Mouse (Mus musculus): Measurements from ENCODE around the gene Gm3776. TPM values are rescaled to one million over a fixed set of nuclear protein-coding genes. Genes with fewer than 3 reads are reported as not detected.
"Not testable (repeated sequence)": the region's sequence is repeated elsewhere in the genome, so short reads cannot be mapped to it uniquely, and the experiment has no call there.

Gm3776 gene
- not detected in 2 replicates for polyA plus RNA-seq (2012; rRNA removed)
- not detected in 2 replicates for polyA plus RNA-seq (2014; fragmentation: Nextera tagmentation; extraction: Ambion mirVana)

DNA sequence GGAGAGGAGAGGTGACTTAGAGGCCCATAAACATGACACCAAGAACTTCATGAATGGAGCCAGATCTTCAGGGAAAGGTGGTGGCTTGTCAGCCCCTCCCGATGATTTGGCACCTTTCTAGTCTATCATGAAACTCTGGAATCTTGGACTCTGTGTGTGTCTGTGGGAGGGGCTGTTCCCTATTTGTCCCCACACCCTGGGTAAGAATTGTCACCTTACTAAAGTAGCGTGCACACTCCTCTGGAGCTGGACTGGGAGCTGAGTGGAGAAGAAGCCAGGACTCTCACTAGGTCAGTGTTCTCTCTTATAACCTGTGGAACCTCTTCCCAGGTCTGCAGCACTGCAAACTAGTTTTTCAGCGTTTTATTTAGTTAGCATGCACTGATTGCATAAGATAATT, at the start of gene Gm3776:
Gene Gm3776, plus strand, starts transcription at position 216 of the 400 bp plus-strand sequence.
- WGBS (ENCODE audit: insufficient replicate concordance), result 75% methylated on average over 1 of the region's 3 CpGs
- not testable (repeated sequence) for H3K27ac ChIP-seq; H3K27me3 ChIP-seq (ENCODE audit: control insufficient read depth, insufficient read depth, low read length); H3K9me3 ChIP-seq (ENCODE audit: control insufficient read depth, low read length); H3K4me2 ChIP-seq (ENCODE audit: low read depth); ATAC-seq (ENCODE audit: insufficient read depth); H3K9ac ChIP-seq (replicated peaks); H3K4me1 ChIP-seq (replicated peaks; ENCODE audit: control insufficient read depth in 2 of 2, insufficient read depth in 2 of 2, low read length in 1 of 2); H3K4me3 ChIP-seq (ENCODE audit: insufficient read depth in 1 of 2, low read depth in 2 of 2, low read length in 2 of 2); H3K36me3 ChIP-seq (replicated peaks; ENCODE audit: control insufficient read depth, insufficient read depth, low read depth); DNase-seq (ENCODE audit: low read depth in 3 of 3, low spot score in 3 of 3)

DNA sequence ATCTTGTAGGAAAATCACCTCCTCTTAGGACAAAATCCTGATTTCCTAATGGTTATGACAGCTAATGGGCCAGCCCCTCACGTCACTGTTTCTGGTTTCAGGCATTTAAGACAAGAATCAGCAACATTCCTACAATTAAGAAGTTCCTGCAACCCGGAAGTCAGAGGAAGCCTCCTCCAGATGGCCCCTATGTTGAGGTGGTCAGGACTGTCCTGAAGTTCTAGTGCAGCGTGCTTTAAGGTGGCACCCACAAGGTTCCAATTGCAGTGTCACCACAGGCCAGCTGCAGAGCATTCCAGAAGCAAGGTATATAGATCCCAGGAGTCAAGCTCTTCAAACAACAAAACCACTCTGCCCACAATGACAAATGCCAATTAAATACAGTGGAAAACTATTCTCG, 48.0 kb upstream of the Gm3776 start:
- Histone ChIP-seq H3K27me3 (ENCODE audit: control insufficient read depth, insufficient read depth, low read length) (no peaks in the 10 kb centered on the region), H3K36me3 (replicated peaks; ENCODE audit: control insufficient read depth, insufficient read depth, low read depth) (no peaks in the 10 kb centered on the region), H3K4me3 (ENCODE audit: insufficient read depth in 1 of 2, low read depth in 2 of 2, low read length in 2 of 2) (no peak overlapping the region), H3K4me1 (replicated peaks; ENCODE audit: control insufficient read depth in 2 of 2, insufficient read depth in 2 of 2, low read length in 1 of 2) (peaks cover 0 to 2% of the 10 kb centered on the region in 2 experiments; a peak in 1 of 4 replicates), H3K4me2 (ENCODE audit: low read depth) (no peak overlapping the region), H3K9me3 (ENCODE audit: control insufficient read depth, low read length) (no peaks in the 10 kb centered on the region), H3K9ac (replicated peaks) (no peak overlapping the region), H3K27ac (no peak overlapping the region)
- 31% methylated on average over 4 of the region's 4 CpGs for WGBS (ENCODE audit: insufficient replicate concordance)
- no peak for TF ChIP-seq CTCF (IDR thresholded peaks at IDR 0.05; ENCODE audit: low read depth)
- TF ChIP-seq EP300 (IDR thresholded peaks at IDR 0.05; ENCODE audit: low read depth), result no peak
- ATAC-seq (ENCODE audit: insufficient read depth) (no peak), DNase-seq (ENCODE audit: low read depth in 3 of 3, low spot score in 3 of 3) (no peak)

- Histone ChIP-seq H3K4me1 (replicated peaks; ENCODE audit: control insufficient read depth in 2 of 2, insufficient read depth in 2 of 2, low read length in 1 of 2) (peaks cover 0 to 2% of the 10 kb centered on the region in 2 experiments; a peak in 1 of 4 replicates), H3K27me3 (ENCODE audit: control insufficient read depth, insufficient read depth, low read length) (no peaks in the 10 kb centered on the region), H3K36me3 (replicated peaks; ENCODE audit: control insufficient read depth, insufficient read depth, low read depth) (no peaks in the 10 kb centered on the region), H3K4me3 (ENCODE audit: insufficient read depth in 1 of 2, low read depth in 2 of 2, low read length in 2 of 2) (no peak overlapping the region), H3K27ac (no peak overlapping the region), H3K9me3 (ENCODE audit: control insufficient read depth, low read length) (no peaks in the 10 kb centered on the region), H3K4me2 (ENCODE audit: low read depth) (no peak overlapping the region), H3K9ac (replicated peaks) (no peak overlapping the region)
- 77% methylated on average over 3 of the region's 3 CpGs for WGBS (ENCODE audit: insufficient replicate concordance)
- no peak for TF ChIP-seq CTCF (IDR thresholded peaks at IDR 0.05; ENCODE audit: low read depth)
- TF ChIP-seq EP300 (IDR thresholded peaks at IDR 0.05; ENCODE audit: low read depth), result no peak
- DNase-seq (ENCODE audit: low read depth in 3 of 3, low spot score in 3 of 3), result no peak
- ATAC-seq (ENCODE audit: insufficient read depth), result no peak
Observed at GRCm38 (mm10) chr9:78210079-78210478, 46.9 kb upstream of the Gm3776 start.

DNA sequence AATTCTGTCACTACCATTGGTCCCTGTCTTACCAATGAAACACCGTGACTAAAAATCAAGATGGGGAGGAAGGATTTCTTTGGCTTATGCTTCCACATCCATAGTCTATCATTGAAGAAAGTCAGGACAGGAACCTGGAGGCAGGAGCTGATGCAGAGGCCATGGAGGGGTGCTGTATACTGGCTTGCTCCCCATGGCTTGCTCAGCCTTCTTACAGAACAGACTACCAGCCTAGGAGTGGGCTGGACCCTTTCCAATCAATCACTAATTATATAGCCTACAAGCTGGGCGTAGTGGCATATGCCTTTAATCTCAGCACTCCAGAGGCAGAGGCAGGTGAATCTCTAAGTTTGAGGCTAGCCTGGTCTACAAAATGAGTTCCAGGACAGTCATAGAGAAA, 46.1 kb upstream of the Gm3776 start:
- TF ChIP-seq EP300 (IDR thresholded peaks at IDR 0.05; ENCODE audit: low read depth) (no peak), CTCF (IDR thresholded peaks at IDR 0.05; ENCODE audit: low read depth) (no peak)
- no peak overlapping the region for H3K9ac ChIP-seq (replicated peaks)
- WGBS (ENCODE audit: insufficient replicate concordance), result 83% methylated on average over 2 of the region's 2 CpGs
- no peak overlapping the region for H3K27ac ChIP-seq
- H3K36me3 ChIP-seq (replicated peaks; ENCODE audit: control insufficient read depth, insufficient read depth, low read depth), result no peaks in the 10 kb centered on the region
- H3K9me3 ChIP-seq (ENCODE audit: control insufficient read depth, low read length), result no peaks in the 10 kb centered on the region
- no peak overlapping the region for H3K4me2 ChIP-seq (ENCODE audit: low read depth)
- DNase-seq (ENCODE audit: low read depth in 3 of 3, low spot score in 3 of 3) (no peak), ATAC-seq (ENCODE audit: insufficient read depth) (no peak)
- H3K4me1 ChIP-seq (replicated peaks; ENCODE audit: control insufficient read depth in 2 of 2, insufficient read depth in 2 of 2, low read length in 1 of 2), result peaks cover 0 to 2% of the 10 kb centered on the region in 2 experiments; a peak in 1 of 4 replicates
- H3K4me3 ChIP-seq (ENCODE audit: insufficient read depth in 1 of 2, low read depth in 2 of 2, low read length in 2 of 2), result no peak overlapping the region
- H3K27me3 ChIP-seq (ENCODE audit: control insufficient read depth, insufficient read depth, low read length), result no peaks in the 10 kb centered on the region

DNA sequence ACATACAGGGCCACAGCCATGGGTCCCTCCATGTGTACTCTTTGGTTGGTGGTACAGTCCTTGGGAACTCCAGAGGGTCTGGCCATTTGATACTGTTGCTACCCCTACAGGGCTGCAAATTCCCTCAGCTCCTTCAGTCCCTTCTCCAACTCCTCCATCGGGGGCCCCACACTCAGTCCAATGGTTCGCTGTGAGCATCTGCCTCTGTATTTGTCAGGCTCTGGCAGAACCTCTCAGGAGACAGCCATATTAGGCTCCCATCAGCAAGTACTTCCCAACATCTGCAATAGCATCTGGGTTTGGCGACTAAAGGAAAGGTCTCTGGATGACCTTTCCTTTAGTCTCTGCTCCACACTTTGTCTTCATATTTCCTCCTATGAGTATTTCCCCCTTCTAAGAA, 45.4 kb upstream of the Gm3776 start:
- DNase-seq (ENCODE audit: low read depth in 3 of 3, low spot score in 3 of 3), result no peak
- Histone ChIP-seq H3K36me3 (replicated peaks; ENCODE audit: control insufficient read depth, insufficient read depth, low read depth) (no peaks in the 10 kb centered on the region), H3K27me3 (ENCODE audit: control insufficient read depth, insufficient read depth, low read length) (no peaks in the 10 kb centered on the region), H3K4me2 (ENCODE audit: low read depth) (no peak overlapping the region), H3K27ac (no peak overlapping the region), H3K9me3 (ENCODE audit: control insufficient read depth, low read length) (no peaks in the 10 kb centered on the region), H3K4me3 (ENCODE audit: insufficient read depth in 1 of 2, low read depth in 2 of 2, low read length in 2 of 2) (no peak overlapping the region), H3K9ac (replicated peaks) (no peak overlapping the region), H3K4me1 (replicated peaks; ENCODE audit: control insufficient read depth in 2 of 2, insufficient read depth in 2 of 2, low read length in 1 of 2) (peaks cover 0 to 2% of the 10 kb centered on the region in 2 experiments; a peak in 1 of 4 replicates)
- ATAC-seq (ENCODE audit: insufficient read depth), result no peak
- WGBS (ENCODE audit: insufficient replicate concordance), result 71% methylated on average over 3 of the region's 3 CpGs
- TF ChIP-seq EP300 (IDR thresholded peaks at IDR 0.05; ENCODE audit: low read depth) (no peak), CTCF (IDR thresholded peaks at IDR 0.05; ENCODE audit: low read depth) (no peak)
